Mouse (Mus musculus) liver, embryonic 16.5 days (tissue): Measurements from ENCODE around the gene Tubb5. TPM values are rescaled to one million over a fixed set of nuclear protein-coding genes. Genes with fewer than 3 reads are reported as not detected.
A peak's percentile ranks its signal among the peaks of the same experiment; 100 is the strongest.

Source experiments
- ATAC-seq: fragments of 200-750 bp; cut with Nextera tagmentation; 2 replicates; pipeline ENCODE4 v1.8.0; 2017; ENCODE audit warnings: low read depth, mild to moderate bottlenecking, moderate number of reproducible peaks, moderate library complexity
- H3K27ac ChIP-seq: fragments of 300-500 bp; sonication (generic); 2 replicates; pipeline ENCODE4 v1.5.1; 2014; ENCODE audit warnings: mild to moderate bottlenecking, low read length
- H3K27me3 ChIP-seq: fragments of 300-500 bp; sonication (generic); 2 replicates; pipeline ENCODE4 v1.6.1; 2014; ENCODE audit warnings: low read depth, low read length, mixed read lengths; ENCODE audit not compliant: control insufficient read depth, insufficient read depth
- H3K36me3 ChIP-seq: fragments of 300-500 bp; sonication (generic); 2 replicates; pipeline ENCODE4 v1.6.1; 2014; ENCODE audit warnings: mild to moderate bottlenecking; ENCODE audit not compliant: control insufficient read depth, insufficient read depth
- H3K4me1 ChIP-seq: fragments of 300-500 bp; sonication (generic); 2 replicates; pipeline ENCODE4 v1.6.1; 2014; ENCODE audit warnings: low read depth, low read length, mixed read lengths; ENCODE audit not compliant: control insufficient read depth
- H3K4me2 ChIP-seq: fragments of 300-500 bp; sonication (generic); 2 replicates; pipeline ENCODE4 v1.6.1; 2014; ENCODE audit warnings: low read depth, low read length, mixed read lengths
- H3K4me3 ChIP-seq: fragments of 300-500 bp; sonication (generic); 2 replicates; pipeline ENCODE4 v1.5.1; 2014; ENCODE audit warnings: low read depth, mild to moderate bottlenecking, low read length
- H3K9ac ChIP-seq: fragments of 300-500 bp; sonication (generic); 2 replicates; pipeline ENCODE4 v1.6.1; 2014; ENCODE audit warnings: low read depth, low read length
- H3K9me3 ChIP-seq: fragments of 300-500 bp; sonication (generic); replicated peaks from 2 replicates; pipeline ENCODE4 v1.6.1; 2016; ENCODE audit warnings: low read length; ENCODE audit not compliant: control insufficient read depth
- WGBS: fragments of 180-500 bp; shearing (Covaris S2); extraction: QIAGEN DNeasy Blood & Tissue Kit; methylation state at CpG from one replicate; pipeline ENCODE4 v1.1.7; 2014; ENCODE audit not compliant: insufficient replicate concordance; 5-methylcytosine and 5-hydroxymethylcytosine counted together
- polyA plus RNA-seq: library from polyadenylated mRNA; unstranded; fragments of >200 nt; fragmentation: Nextera tagmentation; extraction: Ambion mirVana; gene quantifications from 2 replicates; pipeline ENCODE4 v1.2.1, GENCODE M21; 2015

The Tubb5 gene
- polyA plus RNA-seq, 1 experiment from 2014 or later: 328 TPM

GRCm38 (mm10) chr17:35822964-35823937 is 14.9 kb downstream of the Tubb5 start, which contains the start of gene Flot1:
Gene Flot1 (plus strand): TSS chr17:35823230.
- Histone ChIP-seq H3K4me1 (peaks cover 47% of the 10 kb centered on the region), H3K27me3 (no peaks in the 10 kb centered on the region), H3K9me3 (no peaks in the 10 kb centered on the region), H3K4me2 (peak within 1 kb of the TSS; percentile 96), H3K27ac (peak within 1 kb of the TSS; percentile 96), H3K9ac (peak within 1 kb of the TSS; percentile 85), H3K4me3 (peak within 1 kb of the TSS; percentile 84), H3K36me3 (peaks cover 12% of the 10 kb centered on the region)
- peak; percentile 80 for ATAC-seq
- WGBS: under 1% methylated on average over 42 of the region's 47 CpGs

- ATAC-seq: no peak
- no peaks in the 10 kb centered on the region for H3K27me3 ChIP-seq
- H3K9ac ChIP-seq: peak overlapping the region; percentile 85
- H3K9me3 ChIP-seq: no peaks in the 10 kb centered on the region
- peaks cover 47% of the 10 kb centered on the region for H3K4me1 ChIP-seq
- WGBS: under 1% methylated on average over 11 of the region's 11 CpGs
- peak overlapping the region; percentile 96 for H3K27ac ChIP-seq
- H3K36me3 ChIP-seq: peaks cover 6% of the 10 kb centered on the region
- peak overlapping the region; percentile 96 for H3K4me2 ChIP-seq
- peak overlapping the region; percentile 84 for H3K4me3 ChIP-seq
Measured at GRCm38 (mm10) chr17:35822564-35822963, 15.5 kb downstream of the Tubb5 start.

- Histone ChIP-seq H3K27ac (peak within 1 kb of the TSS; percentile 96), H3K4me1 (peaks cover 47% of the 10 kb centered on the region), H3K4me2 (peak within 1 kb of the TSS; percentile 96), H3K27me3 (no peaks in the 10 kb centered on the region), H3K4me3 (peak within 1 kb of the TSS; percentile 84), H3K9me3 (no peaks in the 10 kb centered on the region), H3K36me3 (no peaks in the 10 kb centered on the region), H3K9ac (peak within 1 kb of the TSS; percentile 85)
- under 1% methylated on average over 62 of the region's 62 CpGs for WGBS
- peak; percentile 35 for ATAC-seq
Measured at GRCm38 (mm10) chr17:35821439-35822430, 16.4 kb downstream of the Tubb5 start, which contains the start of gene Ier3. Gene Ier3 (plus strand): TSS chr17:35821684.

GRCm38 (mm10) chr17:35820111-35820510 is 18.0 kb downstream of the Tubb5 start:
- no peak for ATAC-seq
- H3K36me3 ChIP-seq: no peaks in the 10 kb centered on the region
- no peaks in the 10 kb centered on the region for H3K27me3 ChIP-seq
- no peak overlapping the region for H3K4me2 ChIP-seq
- H3K27ac ChIP-seq: no peak overlapping the region; the same call in 1 of the 2 replicates
- H3K4me1 ChIP-seq: peaks cover 43% of the 10 kb centered on the region
- H3K9me3 ChIP-seq: no peaks in the 10 kb centered on the region
- WGBS: 28% methylated on average over 5 of the region's 5 CpGs
- H3K9ac ChIP-seq: no peak overlapping the region
- no peak overlapping the region for H3K4me3 ChIP-seq

- no peak for ATAC-seq
- no peaks in the 10 kb centered on the region for H3K27me3 ChIP-seq
- no peak overlapping the region for H3K4me3 ChIP-seq
- H3K27ac ChIP-seq: no peak overlapping the region
- WGBS: 80% methylated on average over 10 of the region's 10 CpGs
- H3K4me2 ChIP-seq: no peak overlapping the region
- H3K36me3 ChIP-seq: no peaks in the 10 kb centered on the region
- H3K4me1 ChIP-seq: peaks cover 29% of the 10 kb centered on the region
- no peak overlapping the region for H3K9ac ChIP-seq
- H3K9me3 ChIP-seq: no peaks in the 10 kb centered on the region
Measured at GRCm38 (mm10) chr17:35817226-35817625, 20.9 kb downstream of the Tubb5 start.

DNA sequence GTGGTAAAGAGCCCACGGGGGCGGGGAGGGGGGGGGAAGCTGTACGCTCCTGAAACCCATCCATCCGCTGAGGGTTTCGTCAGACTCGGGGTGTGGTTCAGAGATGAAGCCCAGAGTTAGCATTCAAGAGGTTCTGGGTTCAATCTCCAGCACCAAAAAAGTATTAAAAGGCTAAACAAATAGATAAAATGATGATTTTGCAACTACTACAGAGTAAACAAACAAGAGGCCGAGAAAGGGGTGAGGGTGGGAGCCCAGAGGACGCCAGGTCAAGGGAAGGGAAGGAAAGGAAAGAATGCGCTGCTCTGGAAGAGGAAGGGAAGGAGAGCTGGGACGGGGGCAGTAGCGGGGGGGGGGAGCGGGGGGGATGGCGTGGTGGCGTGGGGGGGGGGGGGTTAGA is 21.4 kb downstream of the Tubb5 start:
- no peak overlapping the region for H3K27ac ChIP-seq
- H3K27me3 ChIP-seq: no peaks in the 10 kb centered on the region
- no peak overlapping the region for H3K4me3 ChIP-seq
- no peaks in the 10 kb centered on the region for H3K36me3 ChIP-seq
- H3K9me3 ChIP-seq: no peaks in the 10 kb centered on the region
- H3K4me2 ChIP-seq: no peak overlapping the region
- H3K9ac ChIP-seq: no peak overlapping the region
- 56% methylated on average over 9 of the region's 14 CpGs for WGBS
- peaks cover 24% of the 10 kb centered on the region for H3K4me1 ChIP-seq
- ATAC-seq: no peak

DNA sequence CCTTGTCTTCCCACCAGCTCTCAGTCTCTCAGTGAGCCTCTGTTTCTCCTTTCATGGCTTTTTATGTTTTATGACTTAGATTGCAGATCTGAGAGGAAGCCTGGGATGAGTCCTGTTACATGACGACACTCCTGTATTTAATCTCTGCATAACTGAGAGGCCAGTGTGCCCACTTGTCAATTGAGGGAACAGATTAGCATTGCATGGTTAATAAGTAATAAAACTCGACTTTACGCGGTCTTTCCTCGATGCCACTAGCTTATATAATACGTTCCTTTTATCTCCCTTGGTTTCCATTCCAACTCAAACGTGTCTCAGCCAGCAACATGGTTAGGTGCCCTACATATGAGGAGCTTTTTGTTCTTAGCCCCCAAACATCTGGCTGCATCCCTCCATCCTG is 22.3 kb downstream of the Tubb5 start:
- Histone ChIP-seq H3K9me3 (no peaks in the 10 kb centered on the region), H3K27ac (no peak overlapping the region), H3K4me2 (no peak overlapping the region), H3K4me1 (peaks cover 15% of the 10 kb centered on the region), H3K36me3 (no peaks in the 10 kb centered on the region), H3K27me3 (no peaks in the 10 kb centered on the region), H3K4me3 (no peak overlapping the region), H3K9ac (no peak overlapping the region)
- WGBS: 54% methylated on average over 7 of the region's 7 CpGs
- no peak for ATAC-seq

DNA sequence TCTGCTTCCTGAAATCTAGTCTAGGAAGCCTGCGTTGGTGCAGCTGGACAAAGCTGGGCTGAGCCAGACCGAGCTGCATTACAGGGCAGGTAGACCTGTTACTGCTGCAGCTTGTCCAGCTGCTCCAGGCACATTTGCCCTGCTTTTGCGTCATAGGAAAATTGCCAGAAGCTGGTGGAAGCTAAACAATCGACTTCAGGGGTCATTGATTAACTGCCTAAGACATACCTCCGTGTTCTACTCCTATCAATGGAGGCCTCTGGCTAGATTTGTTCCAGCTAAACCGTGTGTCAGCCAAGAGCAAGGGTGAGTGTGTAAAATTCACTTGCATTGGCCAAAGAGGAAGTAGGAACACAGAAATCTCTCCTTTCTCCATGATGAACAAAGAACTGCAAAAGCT is 23.4 kb downstream of the Tubb5 start:
- peak; percentile 12; the same call in 1 of the 2 replicates for ATAC-seq
- H3K27ac ChIP-seq: no peak overlapping the region
- H3K4me3 ChIP-seq: no peak overlapping the region
- H3K4me1 ChIP-seq: peaks cover 4% of the 10 kb centered on the region
- H3K9ac ChIP-seq: no peak overlapping the region
- H3K9me3 ChIP-seq: no peaks in the 10 kb centered on the region
- WGBS: 46% methylated on average over 6 of the region's 6 CpGs
- no peaks in the 10 kb centered on the region for H3K27me3 ChIP-seq
- H3K36me3 ChIP-seq: no peaks in the 10 kb centered on the region
- no peak overlapping the region for H3K4me2 ChIP-seq
